Mouse (Mus musculus) G1E (cell line): ENCODE measurements at regions not wholly inside any gene's neighbourhood (a gene's known extent, or its start where the extent isn't known, plus 50 kb on each side); places are given as distances from the start of the nearest gene placed in this dataset.

Experiments used
- CTCF ChIP-seq: IDR thresholded peaks from 2 replicates; pipeline ENCODE4 v1.5.1; 2012; ENCODE audit warnings: low read depth, low read length, inconsistent platforms, mixed read lengths
- GATA1 ChIP-seq: IDR thresholded peaks from 2 replicates; pipeline ENCODE4 v1.6.1; 2012; ENCODE audit warnings: borderline replicate concordance, low read length, inconsistent platforms, mixed read lengths
- GATA2 ChIP-seq: IDR thresholded peaks from 2 replicates; pipeline ENCODE4 v1.6.1; 2012; ENCODE audit warnings: low read depth, low read length, inconsistent platforms, borderline replicate concordance
- TAL1 ChIP-seq: conservative IDR thresholded peaks from 2 replicates; pipeline ENCODE4 v1.6.1; 2012; ENCODE audit warnings: low read depth, low read length, inconsistent platforms, mixed read lengths

GRCm38 (mm10) chr12:32273474-32273873 is 65.0 kb upstream of the Pik3cg start:
- TF ChIP-seq CTCF, result no peak
- TF ChIP-seq TAL1, result no peak
- TF ChIP-seq GATA1, result no peak
- TF ChIP-seq GATA2, result no peak
